Mouse (Mus musculus): ENCODE results near the gene Nptn.

DNA sequence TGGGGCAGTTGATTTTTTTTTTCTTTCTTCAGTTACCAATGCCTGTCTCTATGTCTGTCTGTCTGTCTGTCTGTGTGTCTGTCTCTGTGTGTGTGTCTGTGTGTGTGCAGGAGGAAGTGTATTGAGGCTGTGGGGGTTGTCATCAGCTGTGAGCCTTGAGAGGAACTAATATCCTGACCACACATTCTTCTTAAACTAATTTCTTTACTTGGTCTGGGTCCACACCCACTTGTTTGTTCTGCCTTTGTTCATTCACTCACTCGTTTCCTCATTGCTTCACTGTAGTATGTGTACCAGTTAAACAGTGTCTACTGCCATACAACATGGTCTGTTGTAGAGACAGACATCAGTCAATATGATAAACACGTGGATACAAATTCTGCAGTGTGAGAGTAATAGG lies 45.2 kb downstream of the Nptn start:
- no peak for TF ChIP-seq POLR2A (IDR thresholded peaks at IDR 0.05; ENCODE audit: insufficient read length, low read depth)
- TF ChIP-seq TCF3 (IDR thresholded peaks at IDR 0.05; ENCODE audit: insufficient read length, low read depth), result no peak
- TF ChIP-seq TCF12 (IDR thresholded peaks at IDR 0.05; ENCODE audit: insufficient read depth, poor library complexity, severe bottlenecking), result no peak

Data from myocyte (in vitro differentiated cells).